Mouse (Mus musculus): ENCODE measurements around the gene Pter. TPM values are rescaled to one million over a fixed set of nuclear protein-coding genes. Genes with fewer than 3 reads are reported as not detected.
A peak's percentile ranks its signal among the peaks of the same experiment; 100 is the strongest.

Pter gene
- total RNA-seq, 4 experiments from 2014 or later = 12.0 to 13.7 (median 12.8) TPM

DNA sequence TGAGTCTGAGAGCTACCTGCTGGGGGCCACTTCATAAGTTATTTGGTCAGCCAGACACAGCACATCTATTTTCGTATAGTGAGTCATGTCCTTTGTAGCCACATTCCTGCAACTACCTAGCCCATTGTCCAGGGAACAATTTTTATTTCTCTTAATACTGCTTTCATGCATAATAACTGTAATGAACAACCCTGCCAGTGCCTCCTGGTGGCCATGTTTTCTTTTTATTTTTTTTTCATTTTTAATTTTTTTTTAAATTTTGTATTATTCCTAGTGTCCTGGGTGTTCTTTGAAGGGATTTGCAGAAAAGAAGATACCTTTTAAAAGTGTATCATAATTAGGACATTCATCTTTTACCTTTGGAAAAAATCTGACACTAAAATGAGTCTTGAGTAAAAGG lies 84.6 kb downstream of the Pter start:
- DNase-seq (ENCODE audit: low spot score in 2 of 2) = no peak

GRCm38 (mm10) chr2:13009261-13009972 lies 85.6 kb downstream of the Pter start:
- DNase-seq (ENCODE audit: low spot score in 2 of 2) = no peak

- no peak for DNase-seq (ENCODE audit: low spot score in 2 of 2)
These were observed 86.2 kb downstream of the Pter start for GRCm38 (mm10) chr2:13010030-13010459.

GRCm38 (mm10) chr2:13010460-13011341 lies 86.9 kb downstream of the Pter start:
- DNase-seq (ENCODE audit: low spot score in 2 of 2) = peak in 1 of 2 experiments; percentile 15

DNA sequence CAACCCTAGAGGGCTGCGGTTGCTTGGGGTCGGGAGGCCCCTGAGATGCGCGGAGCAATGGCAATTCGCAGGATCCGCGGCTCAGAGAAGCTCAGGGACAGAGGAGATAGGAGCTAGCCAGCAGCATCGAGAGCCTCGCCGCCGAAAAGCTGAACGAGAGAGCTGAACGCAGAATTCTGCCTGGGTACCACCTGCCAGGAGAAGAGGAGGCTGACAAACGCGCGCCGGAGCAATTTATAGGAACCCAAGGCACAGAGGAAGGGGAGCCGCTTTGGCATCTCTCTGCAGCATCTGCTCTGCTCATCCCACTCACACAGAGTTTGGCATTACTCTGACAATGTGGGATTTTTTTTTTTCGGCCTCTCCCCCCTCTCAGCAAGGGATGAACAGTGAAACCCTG lies 87.6 kb downstream of the Pter start, which contains the start of gene C1ql3:
TSS of gene C1ql3 (minus strand) at position 335 of the 400 bp plus-strand sequence.
- no peak for DNase-seq (ENCODE audit: low spot score in 2 of 2)

DNA sequence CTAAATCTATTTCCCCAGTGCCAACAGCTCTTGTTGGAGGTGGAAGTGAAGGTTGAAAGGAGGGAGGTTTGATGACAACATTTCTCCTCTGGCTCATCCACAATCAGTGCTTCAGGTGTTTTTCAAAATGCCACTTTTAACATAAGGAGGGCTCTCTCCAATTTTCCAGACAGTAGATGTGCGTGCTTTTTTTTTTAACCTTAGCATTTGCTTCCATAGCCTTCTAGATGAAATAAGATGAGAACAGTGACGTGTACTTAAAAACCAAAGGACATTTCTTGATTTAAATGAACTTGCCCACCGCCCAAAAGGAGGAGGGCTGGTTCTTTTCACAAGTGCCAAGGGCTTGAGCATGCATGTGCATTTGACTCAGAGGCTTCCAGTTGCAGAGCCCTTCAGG lies 88.1 kb downstream of the Pter start:
- DNase-seq (ENCODE audit: low spot score in 2 of 2) = no peak

DNA sequence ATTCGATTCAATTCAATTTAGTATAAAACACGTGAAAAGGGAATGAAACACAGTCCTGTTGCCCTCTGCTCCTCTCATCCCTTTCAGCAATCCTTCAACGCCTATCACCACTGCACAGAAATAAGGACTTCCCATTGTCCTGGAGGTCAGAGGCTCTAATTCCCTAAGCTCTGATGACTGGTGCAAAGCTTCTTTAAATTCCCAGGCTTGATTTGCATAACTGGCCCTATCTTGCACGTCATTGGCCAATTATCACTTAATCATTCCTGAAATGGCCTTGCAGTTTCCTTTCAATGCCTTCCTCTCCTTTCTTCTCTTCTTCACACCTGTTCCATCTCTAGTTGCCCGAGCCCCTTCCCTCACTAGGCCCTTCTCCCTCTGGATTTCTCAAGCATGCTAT lies 94.5 kb downstream of the Pter start:
- no peak for DNase-seq (ENCODE audit: low spot score in 2 of 2)

DNA sequence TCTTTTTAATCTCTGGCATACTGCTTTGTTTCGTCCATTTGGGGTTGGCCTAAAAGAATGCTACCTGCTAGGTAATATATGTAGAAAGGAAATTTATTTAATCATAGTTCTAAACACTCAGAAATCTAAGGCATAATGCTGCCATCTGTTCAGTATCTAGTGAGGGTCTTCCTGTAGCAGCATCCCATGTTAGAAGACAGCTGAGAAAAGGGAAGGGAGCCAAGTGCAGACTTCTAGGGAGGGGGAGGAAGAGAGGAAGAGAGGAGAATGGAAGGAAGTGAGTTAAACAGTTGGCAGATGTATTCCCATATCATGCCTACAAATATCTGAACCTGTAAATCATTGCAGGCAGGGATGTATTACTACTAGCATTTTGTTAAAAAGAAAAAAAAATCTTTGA lies 95.0 kb downstream of the Pter start:
- no peak for DNase-seq (ENCODE audit: low spot score in 2 of 2)

DNA sequence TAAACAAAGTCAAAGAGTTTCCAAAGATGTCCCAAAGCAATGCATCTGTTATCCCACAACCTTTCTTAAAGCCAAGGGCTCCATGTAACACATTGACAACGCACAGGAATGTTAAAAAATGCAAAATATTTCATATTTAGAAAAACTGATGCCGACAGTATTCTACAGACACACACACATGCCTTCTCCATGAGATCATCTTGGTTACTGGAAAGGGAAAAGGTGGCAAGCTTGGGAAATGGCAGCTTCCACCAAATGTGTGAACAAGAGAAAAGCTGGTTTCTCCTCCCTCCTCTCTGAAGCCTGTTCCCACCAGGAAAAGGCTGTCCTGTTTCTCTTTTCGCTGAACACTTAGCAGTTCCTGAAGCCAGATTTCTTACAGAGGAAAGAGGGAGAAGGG lies 114.9 kb downstream of the Pter start:
- DNase-seq (ENCODE audit: low spot score in 2 of 2) = no peak

DNA sequence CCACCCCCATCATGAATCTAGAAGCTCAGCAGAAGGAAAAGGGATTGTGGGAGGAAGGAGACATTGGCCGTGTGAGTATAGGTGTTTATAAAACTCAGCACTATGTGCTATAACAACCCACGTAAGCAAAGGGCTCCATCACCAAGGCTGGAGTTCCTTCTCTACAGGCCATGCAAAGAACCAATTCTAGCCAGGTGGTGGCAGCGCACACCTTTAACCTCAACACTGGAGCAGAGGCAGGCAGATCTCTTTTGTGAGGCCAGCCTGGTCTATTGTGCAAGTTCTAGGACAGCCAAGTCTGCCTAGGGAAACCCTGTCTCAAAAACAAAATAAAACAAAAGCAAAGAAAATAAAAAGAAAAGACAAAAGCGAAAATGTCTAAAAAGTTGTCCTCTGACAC lies 115.9 kb downstream of the Pter start:
- no peak for DNase-seq (ENCODE audit: low spot score in 2 of 2)

- DNase-seq (ENCODE audit: low spot score in 2 of 2) = no peak
These were observed 120.7 kb downstream of the Pter start for GRCm38 (mm10) chr2:13044555-13044954.

DNA sequence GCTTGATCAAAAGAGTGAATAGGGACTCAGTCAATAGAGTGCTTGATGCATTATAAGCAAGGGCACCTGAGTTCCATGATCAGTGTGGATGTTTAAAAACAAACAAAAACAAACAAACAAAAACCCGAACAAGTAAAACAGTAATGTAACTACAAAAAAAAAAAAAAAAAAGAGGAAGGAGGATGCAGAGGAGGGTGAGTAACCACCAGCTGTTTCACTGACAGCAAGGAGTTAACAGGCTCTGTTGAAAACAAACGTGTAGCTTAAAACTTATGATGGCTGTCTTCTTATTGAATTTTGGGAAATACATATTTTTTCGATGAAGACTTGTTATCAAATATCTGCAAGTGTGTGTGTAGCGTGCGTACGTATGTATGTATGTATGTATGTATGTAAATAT lies 124.8 kb downstream of the Pter start:
- no peak for DNase-seq (ENCODE audit: low spot score in 2 of 2)

Other genes with a start within 250 kb of the Pter start
- gene C1ql3, start 87.8 kb downstream of the Pter start, total RNA-seq (2022) = under 1 TPM; 0.12 to 0.40 (median 0.17) TPM